Mouse (Mus musculus) kidney, embryonic 14.5 days (tissue): ENCODE results near the gene Apol7c. TPM values are rescaled to one million over a fixed set of nuclear protein-coding genes. Genes with fewer than 3 reads are reported as not detected.
"Not testable (repeated sequence)": the region's sequence is repeated elsewhere in the genome, so short reads cannot be mapped to it uniquely, and the experiment has no call there.

Experiments
- ATAC-seq: fragments of 200-750 bp; cut with Nextera tagmentation; 2 replicates; pipeline ENCODE4 v1.8.0; 2017; ENCODE audit warnings: moderate number of reproducible peaks, mild to moderate bottlenecking, moderate TSS enrichment, moderate library complexity; ENCODE audit not compliant: low FRiP score, low TSS enrichment
- H3K27ac ChIP-seq: fragments of 300-500 bp; sonication (generic); 2 replicates; pipeline ENCODE4 v1.5.1; 2014; ENCODE audit warnings: low read depth, mild to moderate bottlenecking, low read length, moderate library complexity, mixed read lengths
- H3K27me3 ChIP-seq: fragments of 300-500 bp; sonication (generic); 2 replicates; pipeline ENCODE4 v1.6.1; 2014; ENCODE audit warnings: mild to moderate bottlenecking, low read length; ENCODE audit not compliant: control insufficient read depth, insufficient read depth
- H3K36me3 ChIP-seq: fragments of 300-500 bp; sonication (generic); 2 replicates; pipeline ENCODE4 v1.6.1; 2014; ENCODE audit warnings: low read length, mixed read lengths; ENCODE audit not compliant: control insufficient read depth, insufficient read depth
- H3K4me1 ChIP-seq: fragments of 300-500 bp; sonication (generic); 2 replicates; pipeline ENCODE4 v1.6.1; 2014; ENCODE audit warnings: low read length, mixed read lengths; ENCODE audit not compliant: control insufficient read depth, insufficient read depth
- H3K4me2 ChIP-seq: fragments of 300-500 bp; sonication (generic); replicated peaks from 2 replicates; pipeline ENCODE4 v1.6.1; 2014; ENCODE audit warnings: low read depth, mild to moderate bottlenecking, low read length
- H3K4me3 ChIP-seq: fragments of 300-500 bp; sonication (generic); 2 replicates; pipeline ENCODE4 v1.5.1; 2014; ENCODE audit warnings: mild to moderate bottlenecking, low read length
- H3K9ac ChIP-seq: fragments of 300-500 bp; sonication (generic); 2 replicates; pipeline ENCODE4 v1.6.1; 2014; ENCODE audit warnings: low read depth, mild to moderate bottlenecking, low read length, moderate library complexity
- H3K9me3 ChIP-seq: fragments of 300-500 bp; sonication (generic); 2 replicates; pipeline ENCODE4 v1.6.1; 2016; ENCODE audit warnings: low read length; ENCODE audit not compliant: control insufficient read depth
- WGBS: fragments of 180-500 bp; shearing (Covaris S2); extraction: QIAGEN DNeasy Blood & Tissue Kit; methylation state at CpG from one replicate; pipeline ENCODE4 v1.1.7; 2014; 5-methylcytosine and 5-hydroxymethylcytosine counted together
- polyA plus RNA-seq: library from polyadenylated mRNA; unstranded; fragments of >200 nt; fragmentation: Nextera tagmentation; extraction: Ambion mirVana; gene quantifications from 2 replicates; pipeline ENCODE4 v1.2.1, GENCODE M21; 2014

Gene Apol7c
- polyA plus RNA-seq, 1 experiment from 2014 or later = not detected

DNA sequence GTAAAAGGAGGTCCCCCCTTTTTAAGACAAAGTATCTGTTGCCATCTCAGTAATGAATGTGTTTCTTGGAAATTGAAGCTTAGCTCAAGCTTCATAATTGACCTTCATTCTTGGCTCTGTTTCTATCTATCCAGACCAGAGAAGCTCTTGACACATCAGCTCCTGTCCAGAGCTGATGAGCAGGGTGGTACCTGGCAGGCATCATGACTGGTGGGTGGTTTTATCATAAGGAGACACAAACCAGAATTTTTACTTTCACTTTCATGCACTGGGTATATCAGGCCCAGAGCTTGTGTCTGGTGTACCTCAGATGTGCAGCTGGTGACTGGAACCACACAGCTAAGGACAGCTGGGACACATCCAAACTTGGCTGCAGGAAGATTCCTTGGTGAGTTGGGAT, 25.1 kb downstream of the Apol7c start, which contains the start of gene Apol11a:
Apol11a (plus strand) TSS at position 306 of the 400 bp plus-strand sequence.
- H3K9me3 ChIP-seq, H3K27me3 ChIP-seq, H3K4me2 ChIP-seq, H3K4me1 ChIP-seq, H3K27ac ChIP-seq, H3K9ac ChIP-seq, ATAC-seq, H3K36me3 ChIP-seq, H3K4me3 ChIP-seq: not testable (repeated sequence)

DNA sequence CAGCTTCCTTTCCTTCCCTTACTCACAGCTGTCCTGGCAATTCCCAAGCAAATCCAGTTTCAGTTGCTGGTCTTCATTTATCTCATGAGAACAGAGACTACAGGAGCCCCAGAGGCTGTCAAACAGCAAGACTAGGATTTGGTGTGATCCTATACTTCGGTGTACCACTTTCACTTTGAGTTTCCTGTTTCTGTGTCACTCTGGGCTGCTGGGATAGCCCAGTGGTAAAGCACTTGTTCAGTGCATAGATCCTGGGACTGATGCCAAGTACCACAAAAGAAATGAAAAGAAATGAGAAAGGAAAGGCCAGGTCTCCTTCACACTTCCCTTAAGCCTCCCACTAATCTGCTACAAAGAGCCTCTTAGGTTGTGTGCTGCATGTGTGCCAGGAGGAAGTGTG, 38.4 kb downstream of the Apol7c start:
- not testable (repeated sequence) for H3K4me2 ChIP-seq, H3K27me3 ChIP-seq, H3K36me3 ChIP-seq, H3K4me3 ChIP-seq, ATAC-seq, H3K9me3 ChIP-seq, H3K9ac ChIP-seq, H3K27ac ChIP-seq, H3K4me1 ChIP-seq
- WGBS = 73% methylated on average over 1 of the region's 1 CpGs

GRCm38 (mm10) chr15:77493181-77493580, 39.9 kb downstream of the Apol7c start:
- not testable (repeated sequence) for H3K4me2 ChIP-seq, H3K4me3 ChIP-seq, H3K4me1 ChIP-seq, H3K9ac ChIP-seq, H3K27me3 ChIP-seq, ATAC-seq, H3K27ac ChIP-seq, H3K36me3 ChIP-seq, H3K9me3 ChIP-seq
- no CpG with 5 or more reads among the region's 1 CpGs for WGBS

DNA sequence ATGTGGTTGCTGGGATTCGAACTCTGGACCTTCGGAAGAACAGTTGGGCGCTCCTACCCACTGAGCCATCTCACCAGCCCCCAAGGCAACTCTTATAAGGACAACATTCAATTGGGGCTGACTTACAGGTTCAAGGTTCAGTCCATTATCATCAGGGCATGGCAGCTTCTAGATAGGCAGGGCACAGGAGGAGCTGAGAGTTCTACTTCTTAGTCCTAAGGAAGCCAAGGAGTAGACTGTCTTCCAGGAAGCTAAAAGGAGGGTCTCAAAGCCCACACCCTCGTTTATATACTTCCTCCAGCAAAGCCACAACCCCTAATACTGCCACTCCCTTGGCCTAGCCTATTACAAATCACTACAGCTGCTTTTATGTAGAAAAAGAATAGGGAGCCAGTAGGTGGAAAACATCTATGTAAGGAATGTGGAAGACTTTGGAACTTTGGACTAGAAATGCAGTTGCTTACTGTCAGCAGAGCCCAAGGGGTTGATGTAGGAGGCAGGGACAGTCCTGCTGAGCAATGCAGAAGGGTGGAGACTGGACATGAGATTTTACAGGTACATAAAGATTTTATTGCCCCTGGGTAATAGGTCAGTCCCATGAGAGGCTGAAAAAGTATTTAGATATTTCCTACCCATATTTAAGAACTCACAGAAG, 50.8 kb downstream of the Apol7c start:
- ATAC-seq = no peak
- no peak overlapping the region for H3K27ac ChIP-seq
- WGBS = 76% methylated on average over 4 of the region's 4 CpGs

GRCm38 (mm10) chr15:77476693-77477092, 56.4 kb downstream of the Apol7c start, which contains the start of gene Apol10a:
Gene Apol10a, plus strand, starts transcription at chr15:77477047.
- H3K9me3 ChIP-seq, H3K36me3 ChIP-seq, H3K9ac ChIP-seq, ATAC-seq, H3K27me3 ChIP-seq, H3K4me2 ChIP-seq, H3K4me1 ChIP-seq, H3K27ac ChIP-seq, H3K4me3 ChIP-seq: not testable (repeated sequence)
- 77% methylated on average over 2 of the region's 2 CpGs for whole genome bisulfite sequencing

More for the DNA sequence above, 50.8 kb downstream of the Apol7c start:
- Histone ChIP-seq H3K9me3 (no peaks in the 10 kb centered on the region), H3K27me3 (no peaks in the 10 kb centered on the region), H3K9ac (no peak overlapping the region), H3K4me1 (no peaks in the 10 kb centered on the region), H3K4me3 (no peak overlapping the region), H3K4me2 (no peak overlapping the region), H3K36me3 (no peaks in the 10 kb centered on the region)

Other genes with a start within 250 kb of the Apol7c start
- 57.6 and 64.6 TPM in 2 replicates for gene Rbfox2, start 226.3 kb downstream of the Apol7c start, polyA plus RNA-seq
- gene Apol7a, start 134.2 kb downstream of the Apol7c start, polyA plus RNA-seq = not detected in 2 replicates
- gene Apol9a, start 122.2 kb downstream of the Apol7c start, polyA plus RNA-seq = not detected in 2 replicates
- not detected in 2 replicates for gene Apol7b, start 85.8 kb downstream of the Apol7c start, polyA plus RNA-seq
- gene Apol10a, start 56.3 kb downstream of the Apol7c start, polyA plus RNA-seq = not detected in 2 replicates
- gene Apol11a, start 25.0 kb downstream of the Apol7c start, polyA plus RNA-seq = not detected in 2 replicates
- gene 1700025B11Rik, start 28.6 kb upstream of the Apol7c start, polyA plus RNA-seq = not detected in 2 replicates
- 0.09 and 0.18 TPM in 2 replicates for gene Apol10b, start 62.8 kb upstream of the Apol7c start, polyA plus RNA-seq
- not detected in 2 replicates for gene Gm36245, start 65.9 kb upstream of the Apol7c start, polyA plus RNA-seq
- not detected in 2 replicates for gene Apol11b, start 110.0 kb upstream of the Apol7c start, polyA plus RNA-seq
- gene Apol7e, start 165.5 kb upstream of the Apol7c start, polyA plus RNA-seq = not detected in 2 replicates
- 0.34 TPM in 1 of 2 replicates, not detected in the other for gene Apol9b, start 195.7 kb upstream of the Apol7c start, polyA plus RNA-seq
- not detected in 2 replicates for gene Apol8, start 223.7 kb upstream of the Apol7c start, polyA plus RNA-seq